In the genomic region with DNA sequence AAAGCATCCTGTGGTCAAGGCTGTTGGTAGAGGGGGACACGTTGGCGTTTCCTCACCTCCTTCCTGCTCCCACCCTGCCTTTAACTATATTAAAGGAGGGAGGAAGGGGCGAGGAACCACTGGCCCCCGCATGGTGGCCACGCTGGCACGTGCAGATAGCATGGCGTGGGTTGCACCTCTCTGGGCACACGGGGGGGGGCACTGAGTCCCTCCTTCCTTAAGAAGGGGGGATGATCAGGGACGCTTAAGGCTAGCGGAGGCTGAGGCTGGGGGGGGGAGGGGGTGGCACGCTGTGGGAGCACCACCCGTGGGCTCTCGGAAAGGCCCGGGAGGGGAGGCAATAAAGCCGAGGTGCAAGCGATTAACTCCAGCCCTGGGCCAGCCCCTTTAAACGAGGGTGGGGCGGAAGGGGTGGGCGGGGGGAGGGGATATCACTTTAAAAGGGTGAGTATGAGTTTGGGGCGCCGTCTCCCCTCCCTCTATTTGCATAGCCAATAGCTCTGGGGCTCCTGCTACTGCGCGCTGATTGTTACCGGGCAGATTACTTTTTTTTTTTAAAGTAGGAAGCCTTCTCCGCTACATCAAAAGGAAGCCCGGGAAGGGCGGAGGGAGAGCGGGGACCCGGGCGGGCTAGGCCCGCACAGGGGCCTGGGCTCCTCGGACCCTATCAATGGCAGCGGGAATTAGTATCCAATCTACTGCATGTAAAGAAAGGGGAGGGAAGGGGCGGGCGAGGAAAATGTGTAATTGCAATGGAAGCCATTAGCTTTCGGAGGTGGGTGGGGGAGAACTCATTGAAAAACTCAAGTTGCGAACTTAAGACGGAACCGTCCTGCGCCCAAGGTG, we compare ENCODE assay signal across 7 mouse cellular contexts. TPM values are rescaled to one million over a fixed set of nuclear protein-coding genes. Genes with fewer than 3 reads are reported as not detected.
DNase-seq lines count a peak whose midpoint lies in the region; ATAC-seq and TF ChIP-seq lines count a peak whose summit lies in the region.

A gene (minus strand): TSS at position 88 of the 846 bp plus-strand sequence.

- H3K4me1 ChIP-seq in intestine, postnatal 0 days (replicated peaks; ENCODE audit: control insufficient read depth, insufficient read depth, low read length): 0 out of 2 replicates have a peak, but pooled peaks cover 10% of the 10 kb centered on the region
- H3K4me1 ChIP-seq in limb, embryonic 11.5 days (ENCODE audit: control insufficient read depth, insufficient read depth, low read length): peaks cover 19% of the 10 kb centered on the region
- H3K4me1 ChIP-seq in midbrain, embryonic 11.5 days (ENCODE audit: control insufficient read depth, insufficient read depth, low read length): peaks cover 47% of the 10 kb centered on the region
- H3K4me1 ChIP-seq in spleen, adult 2 months (ENCODE audit: control insufficient read depth, insufficient read depth, insufficient read length): peaks cover 7% of the 10 kb centered on the region; the same call in 1 of the 2 replicates

- peak within 1 kb of the TSS; percentile 65 for H3K4me3 ChIP-seq in intestine, postnatal 0 days (ENCODE audit: low read depth, low read length)
- peak within 1 kb of the TSS; percentile 37 for H3K4me3 ChIP-seq in limb, embryonic 11.5 days (ENCODE audit: low read depth, low read length)
- H3K4me3 ChIP-seq in midbrain, embryonic 11.5 days (ENCODE audit: low read depth, low read length): peak within 1 kb of the TSS; percentile 63
- H3K4me3 ChIP-seq in spleen, adult 2 months (ENCODE audit: extremely low read depth, insufficient read depth, insufficient read length): peak within 1 kb of the TSS; percentile 63

- peak within 1 kb of the TSS; percentile 61 for H3K27ac ChIP-seq in intestine, postnatal 0 days (ENCODE audit: low read depth, low read length)
- peak within 1 kb of the TSS; percentile 97 for H3K27ac ChIP-seq in limb, embryonic 11.5 days (replicated peaks; ENCODE audit: low read depth, low read length)
- peak within 1 kb of the TSS; percentile 86 for H3K27ac ChIP-seq in midbrain, embryonic 11.5 days (ENCODE audit: low read depth, low read length)
- H3K27ac ChIP-seq in spleen, adult 2 months (ENCODE audit: insufficient read depth, low read length): peak within 1 kb of the TSS; percentile 83

- no peak within 1 kb of the TSS for H3K9ac ChIP-seq in intestine, postnatal 0 days (ENCODE audit: low read depth, low read length)
- peak within 1 kb of the TSS; percentile 67 for H3K9ac ChIP-seq in limb, embryonic 11.5 days (ENCODE audit: low read length)
- H3K9ac ChIP-seq in midbrain, embryonic 11.5 days (ENCODE audit: low read length): peak within 1 kb of the TSS; percentile 66

- no peaks in the 10 kb centered on the region for H3K36me3 ChIP-seq in intestine, postnatal 0 days (ENCODE audit: control insufficient read depth, insufficient read depth)
- H3K36me3 ChIP-seq in limb, embryonic 11.5 days (ENCODE audit: control insufficient read depth, insufficient read depth, low read length): no peaks in the 10 kb centered on the region
- H3K36me3 ChIP-seq in midbrain, embryonic 11.5 days (ENCODE audit: control insufficient read depth, insufficient read depth, low read length): no peaks in the 10 kb centered on the region; the same call in 1 of the 2 replicates
- no peaks in the 10 kb centered on the region for H3K36me3 ChIP-seq in spleen, adult 2 months (ENCODE audit: control insufficient read depth, insufficient read depth, low read length)

- peak; percentile 17 for ATAC-seq in intestine, postnatal 0 days
- ATAC-seq in limb, embryonic 11.5 days (ENCODE audit: insufficient number of reproducible peaks, low FRiP score, low TSS enrichment, low read depth): peak; percentile 75
- peak; percentile 61 for ATAC-seq in midbrain, embryonic 11.5 days (ENCODE audit: low FRiP score)

- H3K9me3 ChIP-seq in intestine, postnatal 0 days (ENCODE audit: control insufficient read depth): no peaks in the 10 kb centered on the region
- no peaks in the 10 kb centered on the region for H3K9me3 ChIP-seq in limb, embryonic 11.5 days (ENCODE audit: control insufficient read depth, low read length)
- no peaks in the 10 kb centered on the region for H3K9me3 ChIP-seq in midbrain, embryonic 11.5 days (ENCODE audit: control insufficient read depth, low read length)

- peaks cover 26% of the 10 kb centered on the region for H3K27me3 ChIP-seq in intestine, postnatal 0 days (replicated peaks; ENCODE audit: control insufficient read depth, insufficient read depth, low read length)
- no peaks in the 10 kb centered on the region for H3K27me3 ChIP-seq in limb, embryonic 11.5 days (ENCODE audit: control insufficient read depth, insufficient read depth, low read length)
- H3K27me3 ChIP-seq in midbrain, embryonic 11.5 days (ENCODE audit: control insufficient read depth, insufficient read depth, low read length): peaks cover 8% of the 10 kb centered on the region
- H3K27me3 ChIP-seq in spleen, adult 2 months (ENCODE audit: control insufficient read depth, insufficient read depth, low read length): peaks cover 6% of the 10 kb centered on the region; the same call in 1 of the 2 replicates

- TF ChIP-seq POLR2A in brain, embryonic 14.5 days (IDR thresholded peaks at IDR 0.05; ENCODE audit: borderline replicate concordance, extremely low read depth, insufficient read depth, insufficient read length, poor library complexity, severe bottlenecking): peak; percentile 7; the same call in 1 of the 2 replicates
- no peak for TF ChIP-seq POLR2A in spleen, adult 2 months (IDR thresholded peaks at IDR 0.05; ENCODE audit: low read depth, low read length)

- no peak for TF ChIP-seq CTCF in brain, embryonic 14.5 days (IDR thresholded peaks at IDR 0.05; ENCODE audit: borderline replicate concordance, extremely low read depth, insufficient read depth, insufficient read length)
- TF ChIP-seq CTCF in intestine, postnatal 0 days (IDR thresholded peaks at IDR 0.05; ENCODE audit: low read depth): no peak
- no peak for TF ChIP-seq CTCF in spleen, adult 2 months (IDR thresholded peaks at IDR 0.05; ENCODE audit: extremely low read depth, insufficient read depth, insufficient read length, insufficient replicate concordance)

- DNase-seq in MN1 (ENCODE audit: low spot score): peak; percentile 53
- peak; percentile 92 for DNase-seq in brain, embryonic 14.5 days (ENCODE audit: low read depth)
- DNase-seq in heart, adult 11 months: peak; percentile 99
- DNase-seq in limb, embryonic 11.5 days (ENCODE audit: low spot score): peak; percentile 87
- DNase-seq in midbrain, embryonic 11.5 days (ENCODE audit: low spot score, missing footprints): peak; percentile 97
- DNase-seq in spleen, adult 2 months (ENCODE audit: low read depth in 1 of 2, low spot score in 2 of 2): peak; percentile 71 to 74

- under 1% methylated on average over 40 of the region's 40 CpGs for WGBS in intestine, postnatal 0 days
- WGBS in limb, embryonic 11.5 days: under 1% methylated on average over 37 of the region's 40 CpGs
- WGBS in midbrain, embryonic 11.5 days: under 1% methylated on average over 40 of the region's 40 CpGs
- 1% methylated on average over 40 of the region's 40 CpGs for WGBS in spleen, adult 2 months

- H3K4me2 ChIP-seq in intestine, postnatal 0 days (replicated peaks; ENCODE audit: low read depth): peak within 1 kb of the TSS; percentile 88
- peak within 1 kb of the TSS; percentile 87 for H3K4me2 ChIP-seq in limb, embryonic 11.5 days (ENCODE audit: low read depth, severe bottlenecking)
- peak within 1 kb of the TSS; percentile 84 for H3K4me2 ChIP-seq in midbrain, embryonic 11.5 days

RNA-seq across cellular contexts. Expression of the gene that starts here (rescaled TPM):
- polyA plus RNA-seq in brain, embryonic 14.5 days (2012; rRNA removed): 125 and 131 TPM in 2 replicates
- polyA plus RNA-seq in intestine, postnatal 0 days (2015; fragmentation: Nextera tagmentation; extraction: Ambion mirVana): 357 and 374 TPM in 2 replicates
- 1,093 and 1,097 TPM in 2 replicates for polyA plus RNA-seq in limb, embryonic 11.5 days (2014; fragmentation: Nextera tagmentation; extraction: Ambion mirVana)
- polyA plus RNA-seq in midbrain, embryonic 11.5 days (2014; fragmentation: Nextera tagmentation; extraction: Ambion mirVana): 1,627 and 1,717 TPM in 2 replicates
- 47.7 and 55.7 TPM in 2 replicates for polyA plus RNA-seq in spleen, adult 2 months (2012; rRNA removed)

Comparison
In these comparisons a context has a peak if more than half of its experiments do, and no peak if none do; other contexts are left out.
1. Peak in every context shown above with its lines: DNase-seq, ATAC-seq, H3K4me3 ChIP-seq and H3K27ac ChIP-seq.
2. ATAC-seq: peak in every context shown above with its lines; median percentile 75 in limb, embryonic 11.5 days; 61 in midbrain, embryonic 11.5 days; 17 in intestine, postnatal 0 days.